Mouse (Mus musculus) lung, adult 2 months (tissue): ENCODE data around the gene Pfn1. TPM values are rescaled to one million over a fixed set of nuclear protein-coding genes. Genes with fewer than 3 reads are reported as not detected.

Experiments used
- DNase-seq: peaks from one replicate; pipeline ENCODE4 v3.0.0; 2022
- H3K4me1 ChIP-seq: fragments of 200-500 bp; 2 replicates; pipeline ENCODE4 v1.6.1; 2011; ENCODE audit warnings: low read length; ENCODE audit not compliant: control insufficient read depth, insufficient read depth
- H3K4me3 ChIP-seq: fragments of 200-500 bp; replicated peaks from 2 replicates; pipeline ENCODE3; 2011; ENCODE audit warnings: low read depth, mild to moderate bottlenecking, control low read depth, low read length; ENCODE audit errors: extremely low read depth
- CTCF ChIP-seq: fragments of 200-500 bp; IDR thresholded peaks from 2 replicates; pipeline ENCODE4 v1.5.1; 2011; ENCODE audit warnings: mild to moderate bottlenecking, low read length, control low read depth; ENCODE audit not compliant: insufficient read depth
- POLR2A ChIP-seq: fragments of 200-500 bp; IDR thresholded peaks from 2 replicates; pipeline ENCODE4 v1.6.1; 2011; ENCODE audit warnings: low read depth, mild to moderate bottlenecking, control low read depth, low read length, borderline replicate concordance; ENCODE audit errors: extremely low read depth
- WGBS: fragments of 180-500 bp; shearing (Covaris S2); methylation state at CpG from one replicate; pipeline ENCODE4 v1.1.7; 2018; 5-methylcytosine and 5-hydroxymethylcytosine counted together
- polyA plus RNA-seq: library from polyadenylated mRNA; depleted of rRNA; stranded (reverse); fragments of >200 nt; gene quantifications from 2 replicates; pipeline ENCODE4 v1.2.3, GENCODE M21; 2012

Gene Pfn1
- polyA plus RNA-seq, 1 experiment = 933 TPM

GRCm38 (mm10) chr11:70656964-70657363 is 2.5 kb upstream of the Pfn1 start, which contains the start of gene Eno3:
Eno3 (plus strand) TSS chr11:70657202.
- TF ChIP-seq POLR2A = no peak
- no peak for TF ChIP-seq CTCF
- peaks cover 17% of the 10 kb centered on the region for H3K4me1 ChIP-seq
- H3K4me3 ChIP-seq = peak within 1 kb of the TSS; percentile 61
- WGBS = 50% methylated on average over 3 of the region's 3 CpGs
- no peak for DNase-seq

- WGBS = 38% methylated on average over 16 of the region's 16 CpGs
- TF ChIP-seq POLR2A (no peak), CTCF (no peak)
- peak overlapping the region; percentile 61 for H3K4me3 ChIP-seq
These were observed 2.0 kb upstream of the Pfn1 start for GRCm38 (mm10) chr11:70656456-70656927.

GRCm38 (mm10) chr11:70655571-70656455 is 1.4 kb upstream of the Pfn1 start:
- WGBS = 3% methylated on average over 59 of the region's 61 CpGs
- TF ChIP-seq POLR2A = no peak
- TF ChIP-seq CTCF = no peak
- Histone ChIP-seq H3K4me1 (peaks cover 21% of the 10 kb centered on the region), H3K4me3 (peak overlapping the region; percentile 66)
- DNase-seq = peak; percentile 79

More at GRCm38 (mm10) chr11:70656456-70656927, 2.0 kb upstream of the Pfn1 start:
- peaks cover 18% of the 10 kb centered on the region for H3K4me1 ChIP-seq
- no peak for DNase-seq

- peaks cover 23% of the 10 kb centered on the region for H3K4me1 ChIP-seq
- peak overlapping the region; percentile 66 for H3K4me3 ChIP-seq
- peak; percentile 67; the same call in 1 of the 2 replicates for TF ChIP-seq POLR2A
- TF ChIP-seq CTCF = no peak
- peak; percentile 84 for DNase-seq
- under 1% methylated on average over 48 of the region's 48 CpGs for WGBS
These were observed 603 bp upstream of the Pfn1 start for GRCm38 (mm10) chr11:70654923-70655570.

GRCm38 (mm10) chr11:70653345-70654197 is 873 bp downstream of the Pfn1 start:
- Histone ChIP-seq H3K4me3 (peak overlapping the region; percentile 93), H3K4me1 (peaks cover 27% of the 10 kb centered on the region)
- no peak for TF ChIP-seq CTCF
- no peak; the same call in 1 of the 2 replicates for TF ChIP-seq POLR2A
- peak; percentile 75 for DNase-seq
- WGBS = under 1% methylated on average over 61 of the region's 63 CpGs

GRCm38 (mm10) chr11:70652884-70653344 is 1.5 kb downstream of the Pfn1 start:
- 16% methylated on average over 6 of the region's 6 CpGs for WGBS
- H3K4me3 ChIP-seq = peak overlapping the region; percentile 93
- TF ChIP-seq CTCF = no peak
- no peak for TF ChIP-seq POLR2A
- H3K4me1 ChIP-seq = peaks cover 30% of the 10 kb centered on the region
- DNase-seq = no peak

GRCm38 (mm10) chr11:70652029-70652883 is 2.2 kb downstream of the Pfn1 start:
- Histone ChIP-seq H3K4me1 (peaks cover 30% of the 10 kb centered on the region), H3K4me3 (peak overlapping the region; percentile 39)
- DNase-seq = no peak
- TF ChIP-seq CTCF (no peak), POLR2A (no peak)
- WGBS = 25% methylated on average over 12 of the region's 12 CpGs

- Histone ChIP-seq H3K4me3 (no peak overlapping the region), H3K4me1 (peaks cover 28% of the 10 kb centered on the region)
- no peak for DNase-seq
- 16% methylated on average over 2 of the region's 2 CpGs for WGBS
- no peak for TF ChIP-seq POLR2A
- no peak for TF ChIP-seq CTCF
These were observed 3.1 kb downstream of the Pfn1 start for GRCm38 (mm10) chr11:70651391-70651790.
